Mouse (Mus musculus) B cell, adult 67 days (primary cell): Measurements from ENCODE around the gene Rbm18. TPM values are rescaled to one million over a fixed set of nuclear protein-coding genes. Genes with fewer than 3 reads are reported as not detected.

Source experiments
- total RNA-seq, 2 experiments: library from RNA; stranded (reverse); gene quantifications; 4 replicates each; pipeline ENCODE4 v1.2.4; 2023

Gene Rbm18
- 10 to 100 TPM; 39.6 to 41.3 TPM for total RNA-seq

GRCm38 (mm10) chr2:36136300-36136941 lies at the start of gene Rbm18, which contains the start of gene Mrrf:
Rbm18 (minus strand) TSS chr2:36136773.
Mrrf (plus strand) TSS chr2:36136389.

GRCm38 (mm10) chr2:36104956-36105741 lies 31.4 kb downstream of the Rbm18 start, which contains the start of gene Lhx6:
Lhx6 (minus strand) TSS chr2:36105408.

Other genes with a start within 250 kb of the Rbm18 start
- under 1 TPM; 0.33 to 0.61 TPM for gene Ttll11, start 156.9 kb downstream of the Rbm18 start, total RNA-seq
- 10 to 100 TPM; 40.7 to 47.0 TPM for gene Ndufa8, start 87.4 kb downstream of the Rbm18 start, total RNA-seq
- gene Morn5, start 87.3 kb downstream of the Rbm18 start, total RNA-seq: not detected
- not detected for gene Lhx6, start 31.4 kb downstream of the Rbm18 start, total RNA-seq
- gene Mrrf, start 384 bp downstream of the Rbm18 start, total RNA-seq: 10 to 100 TPM; 17.4 to 17.9 TPM
- under 1 TPM; 0.39 to 0.84 TPM for gene Ptgs1, start 93.7 kb upstream of the Rbm18 start, total RNA-seq
- gene Olfr338, start 236.7 kb upstream of the Rbm18 start, total RNA-seq: not detected